Mouse (Mus musculus): Measurements from ENCODE around the gene Meis2. TPM values are rescaled to one million over a fixed set of nuclear protein-coding genes. Genes with fewer than 3 reads are reported as not detected.

The Meis2 gene
- total and polyA plus RNA-seq, 3 experiments = 3.1 to 9.8 TPM; not detected in 1

DNA sequence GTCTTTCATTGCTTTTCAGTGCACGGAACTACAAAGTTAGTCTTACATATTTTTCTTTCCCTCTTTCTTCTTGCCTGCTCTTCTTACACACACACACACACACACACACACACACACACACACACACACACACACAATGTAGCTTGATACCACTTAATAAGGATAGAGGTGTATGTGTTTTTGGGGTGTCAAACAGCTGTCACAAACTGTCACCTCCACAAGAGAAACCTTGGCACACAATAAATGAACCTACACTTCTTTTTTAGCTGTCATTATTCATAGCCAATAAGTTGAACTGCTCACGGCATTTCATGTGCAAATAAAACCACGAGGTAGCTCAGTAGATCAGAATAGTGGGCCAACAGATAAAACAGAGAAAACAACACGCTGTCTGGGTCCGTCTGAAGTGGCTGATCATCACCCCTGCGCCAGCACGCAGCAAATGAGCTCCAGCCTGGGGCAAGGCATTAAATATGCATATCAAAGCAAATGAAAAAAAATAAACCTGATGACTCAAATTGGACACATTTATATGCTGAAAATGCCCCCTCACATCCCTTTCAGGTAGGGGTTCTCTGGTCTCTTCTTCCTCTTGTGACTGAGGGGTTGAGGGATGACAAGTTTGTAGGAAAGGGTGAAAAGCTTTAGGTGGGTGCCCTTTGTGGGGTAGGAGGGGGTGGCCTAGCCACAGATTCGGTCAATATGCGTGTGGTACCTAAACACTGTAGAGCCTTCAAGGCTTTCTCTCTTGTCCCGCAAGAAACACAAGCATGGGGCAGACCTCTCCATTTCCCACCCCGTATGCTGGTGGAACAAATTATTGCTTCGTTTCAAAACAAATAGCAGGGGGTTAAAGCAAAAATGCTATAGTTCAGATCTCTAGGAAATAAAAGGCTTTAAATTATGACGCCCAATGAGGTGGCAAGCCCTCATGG is 9.7 kb downstream of the Meis2 start:
- H3K79me2 ChIP-seq (ENCODE audit: control insufficient read depth, insufficient read depth, low read length, poor library complexity) = no peaks in the 10 kb centered on the region
- H3K9ac ChIP-seq (ENCODE audit: control insufficient read depth, low read depth, low read length, poor library complexity, severe bottlenecking) = no peak overlapping the region
- no peak for TF ChIP-seq ZMIZ1 (IDR thresholded peaks at IDR 0.05; ENCODE audit: low read depth, low read length)
- no peak overlapping the region for H3K27ac ChIP-seq (ENCODE audit: control insufficient read depth, low read depth, low read length)
- no peak for DNase-seq (ENCODE audit: low read depth, low spot score)
- H3K4me1 ChIP-seq (ENCODE audit: control insufficient read depth in 1 of 2, insufficient read depth in 2 of 2, low read length in 2 of 2) = no peaks in the 10 kb centered on the region
- H3K4me3 ChIP-seq (ENCODE audit: control insufficient read depth in 1 of 2, insufficient read depth in 1 of 2, low read depth in 2 of 2, low read length in 2 of 2) = no peak overlapping the region
- no peaks in the 10 kb centered on the region for H3K27me3 ChIP-seq (ENCODE audit: control insufficient read depth in 1 of 2, insufficient read depth in 2 of 2, low read length in 2 of 2)
- H3K36me3 ChIP-seq (ENCODE audit: control insufficient read depth in 1 of 2, insufficient read depth in 2 of 2, low read length in 2 of 2) = peaks cover 0 to 8% of the 10 kb centered on the region in 2 experiments; a peak in 2 of 4 replicates
- H3K9me3 ChIP-seq (replicated peaks; ENCODE audit: insufficient read depth, low read length) = no peaks in the 10 kb centered on the region

DNA sequence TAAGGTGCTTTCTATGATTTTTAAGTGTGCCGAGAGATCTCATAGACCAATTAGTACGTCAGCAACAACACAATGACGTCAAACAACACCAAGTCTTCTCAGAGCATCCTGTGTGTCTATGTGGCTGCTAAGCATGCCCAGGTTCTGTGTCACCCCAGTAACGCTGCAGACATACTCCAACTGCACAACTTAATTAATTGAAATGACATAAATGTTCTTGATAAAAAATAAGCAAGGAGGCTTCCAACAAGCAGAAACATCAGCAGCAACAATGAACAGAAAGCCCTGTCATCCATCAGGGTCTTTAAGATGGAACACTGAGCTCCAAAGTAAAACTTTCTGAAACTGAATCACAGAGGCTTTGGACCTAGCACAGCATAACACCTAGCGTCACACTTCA is 11.7 kb downstream of the Meis2 start:
- TF ChIP-seq ZC3H11A (IDR thresholded peaks at IDR 0.05; ENCODE audit: low read depth, low read length) (no peak), NELFE (IDR thresholded peaks at IDR 0.05; ENCODE audit: low read depth, low read length) (no peak)
- Histone ChIP-seq H3K27me3 (ENCODE audit: control insufficient read depth in 1 of 2, insufficient read depth in 2 of 2, low read length in 2 of 2) (no peaks in the 10 kb centered on the region), H3K9ac (ENCODE audit: control insufficient read depth, low read depth, low read length, poor library complexity, severe bottlenecking) (no peak overlapping the region), H3K4me1 (ENCODE audit: control insufficient read depth in 1 of 2, insufficient read depth in 2 of 2, low read length in 2 of 2) (no peaks in the 10 kb centered on the region), H3K4me3 (ENCODE audit: control insufficient read depth in 1 of 2, insufficient read depth in 1 of 2, low read depth in 2 of 2, low read length in 2 of 2) (no peak overlapping the region), H3K79me2 (ENCODE audit: control insufficient read depth, insufficient read depth, low read length, poor library complexity) (no peaks in the 10 kb centered on the region), H3K27ac (ENCODE audit: control insufficient read depth, low read depth, low read length) (no peak overlapping the region), H3K36me3 (ENCODE audit: control insufficient read depth in 1 of 2, insufficient read depth in 2 of 2, low read length in 2 of 2) (peaks cover 0 to 8% of the 10 kb centered on the region in 2 experiments; a peak in 2 of 4 replicates), H3K9me3 (replicated peaks; ENCODE audit: insufficient read depth, low read length) (no peaks in the 10 kb centered on the region)
- no peak for DNase-seq (ENCODE audit: low read depth, low spot score)

DNA sequence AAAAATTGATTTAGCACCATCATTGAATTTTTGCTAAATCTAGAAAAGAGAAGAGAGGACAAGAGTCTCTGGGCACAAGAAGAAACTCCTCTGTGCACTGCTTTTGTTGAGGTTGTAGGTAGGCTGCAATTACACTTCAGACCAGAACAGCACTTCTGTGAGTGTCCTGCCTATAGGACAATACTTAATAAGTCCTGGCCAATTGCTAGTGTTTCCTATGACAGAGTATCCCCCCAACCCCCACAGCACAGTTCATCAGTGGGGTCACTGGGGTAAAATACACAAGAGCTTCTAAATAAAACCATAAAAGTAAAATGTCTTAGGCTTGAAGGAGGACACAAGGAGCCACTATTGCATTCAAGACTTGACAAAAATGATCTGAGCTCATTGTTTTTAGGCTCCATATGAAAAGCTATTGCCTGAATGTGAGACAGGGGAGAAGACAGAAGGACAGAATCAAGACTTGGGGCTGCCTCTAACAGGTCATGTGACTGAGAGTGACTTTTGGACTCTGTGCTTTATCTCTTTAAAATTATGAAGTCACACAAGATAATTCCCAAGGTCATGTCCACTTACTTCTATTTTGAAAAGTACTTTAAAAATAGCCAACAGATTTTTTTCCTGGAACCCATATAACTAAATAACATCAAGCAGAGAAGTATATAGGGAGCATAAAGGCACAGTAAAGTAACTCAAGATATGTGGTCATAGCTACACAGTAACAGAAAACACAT is 12.8 kb downstream of the Meis2 start:
- TF ChIP-seq RCOR1 (IDR thresholded peaks at IDR 0.05; ENCODE audit: low read depth, low read length) = no peak
- peak; percentile 49; the same call in 1 of the 2 replicates for TF ChIP-seq USF1 (IDR thresholded peaks at IDR 0.05; ENCODE audit: low read depth, low read length)
- no peak for DNase-seq (ENCODE audit: low read depth, low spot score)
- no peaks in the 10 kb centered on the region for H3K9me3 ChIP-seq (replicated peaks; ENCODE audit: insufficient read depth, low read length)
- no peak overlapping the region for H3K27ac ChIP-seq (ENCODE audit: control insufficient read depth, low read depth, low read length)
- no peaks in the 10 kb centered on the region for H3K27me3 ChIP-seq (ENCODE audit: control insufficient read depth in 1 of 2, insufficient read depth in 2 of 2, low read length in 2 of 2)
- H3K9ac ChIP-seq (ENCODE audit: control insufficient read depth, low read depth, low read length, poor library complexity, severe bottlenecking) = no peak overlapping the region
- no peaks in the 10 kb centered on the region for H3K79me2 ChIP-seq (ENCODE audit: control insufficient read depth, insufficient read depth, low read length, poor library complexity)
- peaks cover 0 to 8% of the 10 kb centered on the region in 2 experiments; a peak in 2 of 4 replicates for H3K36me3 ChIP-seq (ENCODE audit: control insufficient read depth in 1 of 2, insufficient read depth in 2 of 2, low read length in 2 of 2)
- no peak overlapping the region for H3K4me3 ChIP-seq (ENCODE audit: control insufficient read depth in 1 of 2, insufficient read depth in 1 of 2, low read depth in 2 of 2, low read length in 2 of 2)
- no peaks in the 10 kb centered on the region for H3K4me1 ChIP-seq (ENCODE audit: control insufficient read depth in 1 of 2, insufficient read depth in 2 of 2, low read length in 2 of 2)

All from MEL (cell line).